Mouse (Mus musculus) right cerebral cortex, adult 2 months (tissue): ENCODE data around the gene Frmd4a.
A peak's percentile ranks its signal among the peaks of the same experiment; 100 is the strongest.

ENCODE experiments used
- DNase-seq, 2 experiments: peaks; one replicate each; pipeline ENCODE4 v3.0.0; 2021 to 2022; ENCODE audit warnings: low spot score in 2 of 2

Frmd4a gene

DNA sequence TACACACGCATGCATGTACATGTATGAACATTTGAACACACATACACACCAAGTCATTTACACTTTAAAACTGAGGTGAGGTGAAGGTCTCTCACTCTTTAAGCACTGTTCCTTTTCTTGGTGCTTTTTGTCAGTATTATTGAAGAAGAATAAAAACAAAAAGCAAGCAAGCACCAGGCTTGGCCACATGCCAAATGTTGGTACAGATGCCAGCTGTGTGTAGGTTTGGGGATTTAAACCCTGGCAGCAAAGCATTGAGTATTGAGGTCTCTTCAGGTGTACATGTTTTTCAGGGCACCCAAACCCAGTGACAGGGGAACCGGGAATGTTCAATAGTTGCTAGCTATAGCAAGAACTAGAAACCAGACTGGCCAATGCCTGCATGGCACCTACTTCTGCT is 469.8 kb downstream of the Frmd4a start:
- peak; percentile 38 to 48 for DNase-seq

DNA sequence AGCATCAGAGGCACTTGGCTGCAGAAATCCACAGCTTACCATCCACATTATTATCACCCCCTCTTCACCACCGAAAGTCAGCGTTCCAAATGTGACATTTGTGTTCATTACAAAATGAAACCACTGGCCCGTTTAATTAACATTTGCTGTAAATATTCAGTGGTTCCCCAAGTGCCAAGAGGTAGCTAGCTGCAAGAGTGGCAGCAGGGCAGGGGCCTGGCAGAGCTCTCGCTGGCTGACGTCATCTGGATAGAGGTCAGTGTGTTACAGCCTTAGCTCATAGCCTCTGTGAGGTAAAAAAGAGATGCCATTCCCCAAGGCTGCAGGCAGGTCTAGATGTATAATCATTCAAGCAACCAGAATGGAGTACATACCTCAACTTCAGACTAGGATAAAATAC is 473.3 kb downstream of the Frmd4a start:
- no peak for DNase-seq

DNA sequence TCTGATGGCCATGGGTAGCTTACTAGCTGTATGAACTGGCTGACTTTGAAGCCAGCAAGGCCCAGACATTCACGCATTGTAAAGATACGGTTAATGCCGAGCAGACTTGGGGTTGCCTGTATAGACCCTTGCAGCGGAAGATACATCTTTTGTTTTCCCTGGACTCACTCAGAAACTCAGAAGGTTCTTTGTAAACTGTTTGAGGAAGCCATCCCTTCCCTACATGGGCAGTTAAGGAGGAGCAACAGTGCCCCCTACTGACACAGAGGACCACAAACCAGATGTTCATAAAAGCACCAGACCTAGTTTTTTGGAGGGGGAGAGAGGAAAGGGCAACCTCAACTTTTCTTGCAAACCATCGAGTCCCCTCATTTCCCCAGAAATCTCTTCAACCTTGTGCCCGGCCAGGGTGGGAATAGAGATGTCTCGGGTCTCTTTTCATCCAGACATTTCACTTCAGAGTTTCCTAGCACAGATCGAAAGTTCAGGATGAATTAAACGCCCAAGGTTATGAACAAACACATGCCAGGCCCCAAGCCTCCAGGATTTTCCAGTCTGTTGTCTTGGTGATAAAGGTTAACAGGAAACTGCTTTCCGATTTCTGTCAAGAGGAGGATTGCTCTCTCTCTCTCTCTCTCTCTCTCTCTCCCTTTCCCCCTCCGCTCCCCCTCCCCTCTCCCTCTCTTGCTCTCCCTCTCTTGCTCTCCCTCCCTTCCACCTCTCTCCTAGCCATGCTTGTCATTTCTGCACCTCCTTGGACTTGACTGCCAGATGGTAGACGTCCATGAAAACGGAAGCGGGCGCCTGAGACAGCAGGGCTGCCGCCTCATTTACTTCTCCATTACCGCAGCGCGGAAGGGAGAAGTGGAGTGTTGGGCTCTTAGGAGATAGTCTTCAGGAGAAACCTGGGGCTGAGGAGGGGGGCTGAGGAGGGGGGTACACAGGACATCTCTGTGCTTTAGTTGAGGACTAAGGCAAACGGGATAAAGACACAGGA is 475.3 kb downstream of the Frmd4a start:
- DNase-seq = peak; percentile 85 to 87

DNA sequence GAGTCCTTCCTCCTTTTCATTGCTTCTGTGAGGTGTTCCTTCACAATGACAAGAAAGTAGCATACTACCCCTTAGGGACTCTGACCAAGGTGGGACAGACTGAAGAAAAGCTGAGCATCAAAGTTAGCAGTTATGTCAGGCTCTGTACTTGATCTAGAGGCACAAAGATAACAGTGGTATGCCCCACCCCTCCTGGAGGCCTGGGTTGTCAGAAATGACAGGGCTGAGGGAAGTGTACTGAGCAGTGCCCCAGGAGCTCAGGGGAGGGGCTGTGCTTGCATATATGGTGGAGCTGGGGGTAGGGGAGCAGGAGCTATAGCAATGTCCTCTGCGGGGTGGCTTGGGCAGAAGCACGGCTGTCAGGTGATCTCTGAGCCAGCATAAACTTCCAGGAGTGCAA is 477.0 kb downstream of the Frmd4a start:
- no peak for DNase-seq

DNA sequence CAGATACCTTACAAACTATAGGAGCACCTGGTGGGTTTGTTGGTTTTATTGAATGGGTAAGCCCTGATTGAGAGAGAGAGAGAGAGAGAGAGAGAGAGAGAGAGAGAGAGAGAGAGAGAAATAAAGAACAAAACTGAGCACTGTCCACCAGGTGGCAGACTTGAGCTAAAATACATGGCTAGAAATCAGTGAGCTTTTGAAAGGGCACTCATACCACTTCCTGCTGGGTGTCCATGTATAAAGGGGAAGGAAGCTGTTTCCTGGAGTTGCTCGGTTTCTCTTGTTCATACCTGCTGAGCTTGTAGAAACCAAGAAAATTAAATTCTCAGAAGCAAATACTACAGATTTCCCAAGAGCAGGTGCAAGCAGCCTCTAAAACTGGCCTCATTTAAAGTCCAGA is 481.7 kb downstream of the Frmd4a start:
- DNase-seq = peak; percentile 54 to 67

DNA sequence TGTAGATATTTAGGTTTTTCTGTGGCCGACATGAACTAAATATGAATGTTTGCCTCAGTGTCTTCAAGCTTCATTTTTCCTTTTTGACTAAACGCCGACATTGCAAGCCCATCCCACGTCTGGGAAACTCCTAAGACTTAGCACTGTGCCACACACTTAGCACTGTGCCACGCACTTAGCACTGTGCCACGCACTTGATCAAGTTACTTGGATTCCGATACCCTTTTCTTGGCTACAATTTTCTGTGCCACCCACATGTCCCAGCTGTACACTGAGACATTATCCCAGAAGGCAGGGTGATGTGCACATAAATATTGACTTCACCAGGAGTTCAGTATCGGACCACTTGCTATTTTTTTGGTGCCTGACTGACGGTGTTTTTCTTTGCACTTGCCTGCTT is 482.4 kb downstream of the Frmd4a start:
- peak; percentile 67 to 68 for DNase-seq

DNA sequence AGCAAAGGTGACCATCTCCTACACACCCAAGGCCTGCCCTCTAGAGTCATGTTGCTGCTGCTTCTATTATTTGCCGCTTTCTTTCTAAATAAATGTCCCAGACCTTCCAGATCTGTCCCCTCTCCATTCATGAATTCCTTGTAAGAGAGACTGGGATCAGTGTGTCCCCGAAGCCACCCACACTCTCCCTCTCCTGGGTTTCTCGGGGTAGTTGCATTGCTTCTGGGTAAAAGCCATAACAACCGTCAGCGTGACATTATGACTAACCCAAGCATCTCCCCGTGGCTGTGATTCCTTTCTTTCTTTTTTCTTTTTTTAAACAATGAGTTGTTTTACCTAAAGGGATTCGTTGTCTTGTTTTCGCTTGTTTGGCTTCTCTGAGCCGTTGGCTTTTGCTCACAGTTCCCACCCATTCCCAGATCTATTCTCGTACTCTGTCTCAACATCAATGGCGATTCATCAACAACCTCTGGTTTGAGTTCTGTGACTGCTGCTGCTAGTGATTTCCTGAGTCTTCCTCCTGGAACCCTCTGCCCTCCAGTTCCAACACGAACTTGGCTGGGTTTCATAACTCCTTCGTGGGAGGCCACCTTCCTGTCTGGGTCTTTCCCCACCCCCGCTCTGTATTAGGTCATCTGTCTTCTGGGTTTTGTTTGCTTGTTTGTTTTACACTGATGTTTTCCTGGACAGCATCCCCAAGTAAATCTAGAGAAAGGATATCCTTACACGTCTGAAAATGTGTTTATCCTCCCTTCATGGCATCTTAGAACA is 483.9 kb downstream of the Frmd4a start:
- peak in 1 of 2 experiments; percentile 27 for DNase-seq

DNA sequence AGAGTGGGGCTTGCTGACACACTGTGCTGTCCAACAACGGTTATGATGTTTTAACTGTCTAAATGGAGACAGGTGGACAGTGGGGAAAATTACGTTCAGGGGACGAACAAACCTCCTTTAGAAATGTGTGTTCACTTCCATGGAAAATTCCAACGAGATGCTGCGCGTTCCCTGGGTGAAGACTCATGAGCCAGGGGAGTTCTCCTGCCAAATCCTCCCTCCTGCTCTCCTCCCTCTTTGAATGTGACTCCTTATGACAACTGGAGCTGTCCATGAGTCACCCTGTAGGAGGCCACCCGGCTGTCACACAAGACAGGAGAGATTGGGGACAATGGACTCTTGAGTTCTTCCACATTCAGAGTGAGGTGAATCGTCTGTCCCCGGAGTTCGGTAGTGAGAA is 486.9 kb downstream of the Frmd4a start:
- DNase-seq = peak; percentile 58 to 65

DNA sequence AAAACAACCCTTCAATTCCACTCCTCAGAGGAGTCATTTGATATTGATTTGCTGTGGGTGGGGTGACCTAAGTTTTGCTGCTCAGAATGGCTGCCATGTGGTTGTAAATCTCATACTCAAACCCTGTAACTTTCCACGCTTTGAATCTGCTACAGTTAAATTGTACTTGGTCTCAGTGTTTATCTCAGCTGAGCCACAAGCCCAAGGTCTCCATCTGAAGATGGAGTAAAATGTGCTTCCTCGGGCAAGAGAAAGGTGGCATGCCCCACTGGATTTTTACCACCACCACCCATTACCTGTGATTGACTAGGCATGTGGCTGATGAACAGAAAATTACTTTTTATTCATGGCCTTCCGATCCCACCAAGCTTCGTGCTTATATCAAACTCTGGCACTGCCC is 488.2 kb downstream of the Frmd4a start:
- no peak for DNase-seq

DNA sequence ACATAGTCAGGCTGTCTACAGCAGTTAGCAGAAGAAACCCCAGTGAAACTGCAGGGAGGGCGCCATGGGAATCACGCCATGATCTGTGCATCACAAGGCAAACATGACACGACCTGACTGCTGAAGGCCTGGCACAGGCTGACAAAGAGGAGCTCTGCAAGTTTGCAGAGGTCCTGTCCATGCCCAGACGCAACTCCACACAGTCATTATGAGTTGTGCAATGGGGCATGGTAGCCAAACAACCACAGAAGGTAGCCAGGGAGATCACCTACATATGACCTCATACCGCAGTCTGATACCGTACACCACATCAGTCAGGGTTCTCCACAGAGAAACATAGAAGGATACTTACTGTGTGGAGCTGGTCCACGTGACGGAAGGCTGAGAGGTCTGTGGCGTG is 489.1 kb downstream of the Frmd4a start:
- no peak for DNase-seq

DNA sequence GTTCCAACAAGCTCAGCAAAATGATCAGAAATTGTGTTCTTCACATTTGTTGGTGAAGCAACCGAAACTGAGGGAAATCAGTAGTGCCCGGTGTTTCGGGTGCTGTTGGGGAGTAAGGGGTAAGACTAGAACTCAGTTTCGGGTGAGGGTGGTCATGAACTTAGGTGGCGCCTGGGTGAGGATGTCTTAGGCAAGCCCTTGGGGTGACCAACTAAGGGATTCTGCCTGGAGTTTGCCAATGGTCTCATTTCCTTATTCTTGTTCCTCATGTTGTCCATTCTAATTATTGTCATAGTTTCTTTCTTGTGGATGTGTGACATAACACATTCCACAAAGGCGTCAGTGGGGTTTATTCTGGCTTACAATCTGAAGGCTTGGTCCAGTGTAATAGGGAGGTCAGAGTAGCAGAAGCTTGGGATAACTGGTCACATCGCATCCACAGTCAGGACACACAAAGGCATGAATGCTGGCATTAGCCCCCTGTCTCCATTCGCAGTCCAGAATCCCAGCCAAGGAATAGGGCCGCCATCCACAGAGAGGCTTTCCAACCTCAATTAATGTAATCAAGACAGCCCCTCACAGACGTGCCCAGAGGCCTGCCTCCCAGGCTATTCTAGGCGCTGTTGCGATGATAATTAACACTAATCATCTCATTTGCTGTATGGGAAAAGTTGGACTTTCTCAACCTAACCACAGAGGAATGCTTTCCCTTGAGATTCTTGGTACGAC is 490.5 kb downstream of the Frmd4a start:
- no peak for DNase-seq

DNA sequence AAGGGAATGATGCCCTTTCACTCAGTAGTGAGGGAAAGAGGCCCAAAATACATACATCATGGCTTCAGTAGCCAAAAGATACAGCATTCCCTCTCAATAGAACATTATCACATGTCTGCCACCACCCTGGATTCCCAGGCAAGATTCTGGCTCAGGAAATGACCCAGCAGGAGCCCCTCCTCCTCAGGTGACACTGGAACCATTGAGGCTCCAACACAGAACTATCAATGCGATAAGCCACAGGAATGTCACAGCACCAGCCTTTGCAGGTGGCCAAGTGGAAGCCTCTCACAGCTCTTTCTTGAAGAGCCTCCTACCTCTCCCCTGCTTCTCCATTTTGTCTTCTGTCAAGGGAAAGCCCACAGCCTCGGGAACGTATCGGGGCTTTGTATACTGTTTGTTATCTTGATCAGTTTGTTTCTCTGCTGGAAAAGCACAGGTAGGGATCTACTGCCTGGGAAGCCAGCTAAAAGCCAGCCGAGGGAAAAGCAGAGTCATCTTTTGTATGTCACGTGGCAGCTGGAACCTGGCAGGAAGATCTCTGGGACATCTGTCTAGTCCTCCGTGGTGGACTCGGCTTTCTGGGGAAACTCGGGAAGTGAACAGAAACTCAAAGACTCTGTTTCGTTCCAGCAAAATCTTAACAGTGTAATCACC is 491.6 kb downstream of the Frmd4a start:
- DNase-seq = no peak

DNA sequence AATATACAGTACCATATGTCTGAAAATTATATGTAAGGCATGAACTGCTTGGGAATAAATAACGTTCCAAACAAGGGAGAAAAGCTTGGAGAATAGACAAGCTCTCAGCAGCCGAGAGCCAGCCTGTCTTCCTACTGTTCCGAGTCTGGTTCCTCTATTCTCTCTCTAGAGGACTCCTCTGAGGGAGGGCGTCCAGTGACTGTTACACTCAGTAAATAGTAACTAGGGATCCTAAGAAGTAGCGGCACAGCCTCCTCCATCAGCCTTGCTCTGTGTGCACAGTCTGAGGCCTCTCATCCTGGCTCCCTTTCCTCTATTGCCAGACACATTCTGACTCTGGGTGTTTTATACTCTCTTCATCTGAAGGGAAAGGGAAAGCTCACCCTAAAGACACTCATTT is 492.2 kb downstream of the Frmd4a start:
- DNase-seq = no peak

DNA sequence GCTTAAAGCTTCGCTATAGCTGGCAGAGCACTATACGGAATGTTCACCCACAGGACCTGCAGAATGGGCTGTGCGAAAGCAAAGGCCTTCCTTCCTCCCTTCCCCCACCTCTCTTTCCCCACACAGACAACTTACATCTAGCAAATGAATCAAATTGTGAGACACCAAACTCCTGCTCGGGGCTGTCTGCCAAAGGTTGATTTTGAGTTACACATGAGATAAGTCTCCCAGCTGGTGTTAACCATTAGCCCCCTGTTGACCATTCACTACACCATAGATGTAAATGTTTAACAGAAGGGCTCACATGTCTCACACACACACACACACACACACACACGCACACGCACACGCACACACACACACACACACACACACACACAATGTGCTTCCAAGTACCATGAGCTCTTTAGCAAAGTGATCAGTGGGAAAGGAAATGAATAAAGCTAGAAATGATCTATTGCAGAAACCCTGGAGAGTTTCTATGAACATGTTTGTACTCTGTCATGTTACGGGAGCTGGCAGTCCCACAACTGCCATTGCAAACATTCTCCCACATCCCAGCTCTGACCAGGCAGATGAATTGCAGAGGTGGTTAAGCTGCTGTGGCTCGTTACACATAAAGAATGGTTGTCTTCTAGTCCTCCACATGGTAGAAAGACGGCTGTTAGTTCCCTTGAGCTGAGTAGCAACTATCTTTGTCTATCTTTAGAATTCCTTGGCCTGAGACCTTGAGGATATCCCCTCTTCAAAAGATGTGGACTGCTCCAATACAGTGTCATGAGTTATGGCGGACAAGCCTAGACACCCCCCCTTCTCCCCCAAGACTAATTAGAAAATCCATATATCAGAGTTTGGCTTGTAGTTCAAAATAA is 492.9 kb downstream of the Frmd4a start:
- DNase-seq = no peak

DNA sequence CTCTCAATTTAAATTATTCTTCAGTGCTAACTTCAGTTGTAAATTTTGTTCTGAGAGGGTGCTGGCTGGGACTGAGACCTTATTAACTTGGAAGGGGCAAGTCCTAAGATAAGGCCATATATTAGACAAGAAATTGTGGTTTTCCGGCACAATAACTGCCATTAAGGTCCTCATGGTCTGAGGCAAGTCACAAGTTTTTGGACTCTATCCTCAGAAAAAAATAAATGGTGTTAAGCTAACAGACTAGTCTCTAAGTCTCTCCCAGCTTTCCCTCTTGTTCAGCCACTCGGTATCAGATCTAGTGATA is 493.5 kb downstream of the Frmd4a start:
- no peak for DNase-seq

DNA sequence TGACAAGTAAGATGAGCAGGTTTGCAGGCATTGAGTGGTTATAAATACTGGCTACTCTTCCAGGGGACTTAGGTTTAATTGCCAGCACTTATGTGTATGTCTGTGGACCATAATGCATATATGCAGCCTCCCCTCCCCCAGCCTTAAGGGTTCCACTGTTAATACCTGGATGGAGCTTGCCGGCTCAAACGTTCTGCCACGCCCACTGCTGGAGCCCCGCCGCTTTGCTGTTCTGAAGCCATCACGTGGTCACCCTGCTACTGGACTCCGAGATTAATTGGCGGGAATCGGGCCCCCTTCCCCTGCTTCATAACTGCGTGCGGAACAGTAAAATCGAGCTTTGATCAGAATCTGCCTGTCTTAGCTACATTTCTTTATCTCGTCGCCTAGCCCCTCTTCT is 495.1 kb downstream of the Frmd4a start:
- DNase-seq = no peak

DNA sequence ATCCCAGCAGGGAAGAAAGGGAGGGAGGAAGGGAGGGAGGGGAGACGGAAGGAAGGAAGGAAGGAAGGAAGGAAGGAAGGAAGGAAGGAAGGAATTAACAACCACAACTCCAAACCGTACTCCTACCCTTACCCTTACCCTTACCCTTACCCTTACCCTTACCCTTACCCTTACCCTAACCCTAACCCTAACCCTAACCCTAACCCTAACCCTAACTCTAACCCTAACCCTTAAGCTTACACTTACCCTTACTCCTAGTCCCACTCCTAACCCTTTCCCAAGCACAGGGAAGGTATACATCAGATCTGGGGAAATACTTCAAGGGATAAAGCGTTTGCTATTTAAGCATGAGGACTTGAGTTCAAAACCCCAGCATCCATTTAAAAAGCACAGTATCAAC is 498.4 kb downstream of the Frmd4a start:
- DNase-seq = no peak

DNA sequence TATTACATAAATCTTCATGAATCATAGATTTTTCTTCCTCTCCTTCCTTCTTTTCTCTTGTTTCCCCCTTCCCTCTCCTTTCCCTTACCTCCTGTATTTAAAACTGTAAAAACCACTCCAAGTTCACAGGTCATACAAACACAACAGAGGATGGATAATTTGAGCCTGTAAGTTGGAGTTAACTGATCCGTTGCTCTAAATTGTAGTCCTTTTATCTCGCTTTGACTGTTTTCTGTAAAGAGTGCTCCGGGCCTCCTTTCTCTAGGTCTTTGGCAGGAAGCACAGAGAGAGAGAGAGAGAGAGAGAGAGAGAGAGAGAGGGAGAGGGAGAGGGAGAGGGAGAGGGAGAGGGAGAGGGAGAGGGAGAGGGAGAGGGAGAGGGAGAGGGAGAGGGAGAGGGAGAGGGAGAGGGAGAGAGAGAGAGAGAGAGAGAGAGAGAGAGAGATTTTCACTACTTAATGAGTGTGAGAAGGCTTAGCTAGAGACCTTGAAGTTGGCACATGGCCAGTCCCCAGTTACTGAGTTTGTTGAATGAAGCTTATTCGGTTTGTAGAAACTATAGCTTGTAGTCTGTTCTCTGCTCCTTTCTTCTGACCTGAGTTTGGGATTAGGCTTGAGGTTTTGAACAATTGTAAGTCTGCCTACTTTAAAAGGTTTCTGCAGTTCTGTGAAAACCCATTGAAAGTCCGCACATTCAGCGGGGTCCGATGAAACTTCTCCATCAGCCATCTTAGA is 499.5 kb downstream of the Frmd4a start:
- DNase-seq = peak in 1 of 2 experiments; percentile 41

DNA sequence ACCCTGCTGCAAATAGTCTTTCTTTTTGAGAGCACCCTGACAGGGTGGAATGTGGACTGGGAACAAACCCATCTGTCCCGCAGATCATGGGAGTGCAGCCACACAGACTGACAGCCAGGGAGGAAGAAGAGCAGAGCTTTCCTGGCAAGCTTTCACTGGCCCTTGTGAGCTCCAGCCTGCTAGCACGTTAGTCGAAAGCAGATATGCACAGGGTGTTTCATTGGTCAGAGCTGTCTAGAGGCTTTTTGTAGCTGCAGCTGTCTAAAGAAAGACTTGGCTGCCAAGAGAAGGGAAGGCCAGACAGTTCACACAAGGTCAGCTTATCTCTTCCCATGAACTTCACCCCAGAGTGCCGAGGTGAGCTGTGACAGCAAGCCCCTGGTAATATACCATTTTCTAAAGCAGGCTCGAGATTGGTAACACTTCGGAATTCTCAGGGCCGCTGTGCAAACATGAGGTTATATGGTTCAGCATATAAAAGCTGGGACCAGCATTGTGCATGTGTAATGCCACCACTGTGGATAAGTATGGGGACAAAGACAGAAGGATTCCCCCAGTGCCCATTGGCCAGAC is 500.1 kb downstream of the Frmd4a start:
- no peak for DNase-seq

DNA sequence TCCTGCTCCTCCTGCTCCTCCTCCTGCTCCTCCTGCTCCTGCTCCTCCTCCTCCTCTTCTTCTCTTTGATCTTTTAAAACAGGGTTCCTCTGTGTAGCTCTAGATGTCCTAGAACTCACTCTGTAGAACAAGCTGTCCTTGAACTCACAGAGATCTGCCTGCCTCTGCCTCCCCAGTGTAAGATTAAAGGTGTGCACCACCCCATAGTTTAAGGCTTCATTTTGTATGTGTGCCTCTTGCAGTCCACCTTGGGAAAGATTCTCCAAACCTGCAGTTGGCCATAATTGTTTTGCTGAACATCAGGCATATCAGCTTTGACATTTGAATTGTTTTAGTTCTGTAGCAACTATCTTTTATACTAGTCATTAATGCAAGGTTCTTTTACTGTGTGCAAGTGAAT is 501.0 kb downstream of the Frmd4a start:
- DNase-seq = no peak
